Mouse (Mus musculus) lung, postnatal 25 days (tissue): ENCODE measurements around the gene Olfr869.

ENCODE experiments used
- DNase-seq: peaks from one replicate; pipeline ENCODE4 v3.0.0; 2022; ENCODE audit warnings: low spot score

Olfr869 gene

DNA sequence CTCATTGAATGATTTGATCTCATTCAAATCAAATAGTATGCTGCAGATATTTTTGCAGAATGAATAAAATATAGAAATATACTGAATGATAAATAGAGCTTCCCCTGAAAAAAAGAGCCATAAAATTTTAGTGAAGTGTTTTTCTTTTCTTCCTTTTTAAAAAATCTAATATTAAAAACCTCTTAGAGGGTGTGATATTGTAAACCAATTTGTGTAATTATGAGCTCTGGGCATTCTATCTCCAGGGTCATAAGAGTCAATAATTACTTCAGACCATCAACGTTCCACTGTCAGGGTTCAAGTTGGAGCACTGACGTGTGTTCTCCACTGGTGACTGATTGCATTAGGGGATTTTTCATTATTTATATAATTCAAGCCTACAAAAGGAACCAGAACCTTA is at the start of gene Olfr869:
Gene Olfr869 (plus strand): TSS at position 301 of the 400 bp plus-strand sequence.
- DNase-seq, result no peak

DNA sequence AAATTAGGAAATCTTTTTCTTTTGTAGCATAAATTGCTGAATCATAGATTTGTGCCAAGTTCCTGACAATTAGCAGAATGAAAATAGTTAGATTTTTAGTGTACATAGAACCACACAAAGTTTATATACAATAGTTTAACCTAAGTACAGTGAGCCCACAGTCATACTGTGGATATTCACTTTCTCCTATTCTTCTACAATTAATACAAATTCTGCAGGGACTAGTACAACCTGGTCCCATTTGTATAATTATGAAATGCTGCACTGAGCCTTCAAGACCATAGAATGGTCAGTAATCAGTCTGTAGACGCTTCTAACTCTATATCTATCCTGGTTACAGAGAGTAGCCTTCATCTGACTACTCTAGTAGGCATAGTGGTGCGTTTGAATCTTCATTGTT is 30.5 kb upstream of the Olfr869 start, which contains the start of gene Olfr868:
Gene Olfr868 (plus strand): TSS at position 301 of the 400 bp plus-strand sequence.
- no peak for DNase-seq

DNA sequence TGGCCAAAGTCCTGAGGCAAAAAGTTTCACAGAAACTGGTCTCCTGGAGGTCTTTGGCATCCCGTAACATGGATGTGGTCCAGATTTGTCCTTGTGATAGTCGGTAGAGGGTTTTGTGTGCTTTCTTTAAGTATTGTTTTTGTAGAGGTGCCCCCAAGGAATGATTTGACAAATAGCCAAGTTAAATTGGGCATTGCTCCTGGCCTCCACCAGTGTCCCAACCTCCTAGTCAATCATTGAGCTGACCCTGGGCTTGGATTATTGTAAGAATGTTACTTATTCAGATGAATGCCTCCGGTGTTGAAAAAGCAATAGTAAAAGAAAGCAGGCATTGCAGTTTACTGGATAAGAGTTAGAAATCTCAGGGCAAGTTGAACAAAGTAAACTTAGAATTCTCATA is 20.9 kb downstream of the Olfr869 start:
- no peak for DNase-seq

DNA sequence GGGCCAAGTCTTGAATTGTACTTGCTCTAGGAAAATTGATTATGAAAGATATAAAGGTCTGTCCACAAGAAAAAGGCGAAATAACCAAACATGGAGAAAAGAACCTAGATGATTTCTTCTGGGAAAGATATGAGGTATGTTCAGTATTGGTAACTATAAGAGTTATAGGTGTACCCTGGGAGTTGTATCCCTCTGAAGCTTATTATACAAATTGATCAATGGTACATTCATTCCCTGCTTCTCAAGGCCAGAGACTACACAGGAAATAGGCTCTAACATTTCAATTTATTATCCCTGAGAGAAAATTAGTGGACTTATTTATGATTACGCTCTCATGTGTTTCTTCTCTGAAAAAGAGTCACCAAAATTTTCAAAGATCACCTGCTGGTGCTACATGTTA is 45.1 kb downstream of the Olfr869 start, which contains the start of gene Olfr870:
Gene Olfr870 (minus strand): TSS at position 101 of the 400 bp plus-strand sequence.
- DNase-seq, result no peak

DNA sequence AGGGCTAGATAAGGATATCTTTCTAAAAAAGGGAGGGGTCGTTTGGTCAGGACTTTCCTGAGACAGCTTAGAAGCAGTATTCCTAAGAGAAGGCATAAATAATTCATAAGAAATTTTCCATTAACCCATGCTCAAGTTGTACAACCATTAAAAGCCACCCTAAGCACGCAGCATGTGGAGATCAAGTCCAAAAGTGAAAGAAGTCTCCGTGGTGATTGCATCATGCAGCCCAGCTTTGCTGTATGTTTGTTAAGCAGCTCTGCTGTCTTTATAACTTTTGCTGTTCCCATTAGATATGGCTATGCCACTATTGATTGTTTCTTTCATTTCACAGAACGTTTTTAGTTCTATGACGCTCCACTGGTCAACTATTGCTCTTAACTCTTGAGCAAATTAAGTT is 50.7 kb downstream of the Olfr869 start:
- DNase-seq, result no peak
